Mouse (Mus musculus): ENCODE results near the gene Psme2b. TPM values are rescaled to one million over a fixed set of nuclear protein-coding genes. Genes with fewer than 3 reads are reported as not detected.

Psme2b gene
- polyA plus RNA-seq (2014; fragmentation: Illumina TruSeq; extraction: RNeasy Lipid Tissue Mini Kit (QIAGEN cat#74804); ENCODE audit: low replicate concordance) = 5.8 TPM

GRCm38 (mm10) chr11:48946090-48946489 lies at the start of gene Psme2b:
Gene Psme2b (minus strand): TSS chr11:48946190.

GRCm38 (mm10) chr11:48994018-48994417 lies 48.0 kb upstream of the Psme2b start, which contains the start of gene Tgtp1:
Gene Tgtp1 (minus strand): TSS chr11:48994172.

GRCm38 (mm10) chr11:48991740-48992520 lies 45.9 kb upstream of the Psme2b start, which contains the start of gene Gm12185:
Gene Gm12185 (minus strand): TSS chr11:48992226.

GRCm38 (mm10) chr11:48979251-48979650 lies 33.3 kb upstream of the Psme2b start, which contains the start of gene 9930111J21Rik1:
Gene 9930111J21Rik1 (minus strand): TSS chr11:48979398.

GRCm38 (mm10) chr11:48978240-48978939 lies 32.4 kb upstream of the Psme2b start, which contains the start of gene Olfr56:
Gene Olfr56 (plus strand): TSS chr11:48978889.

GRCm38 (mm10) chr11:48902021-48902420 lies 44.0 kb downstream of the Psme2b start, which contains the start of gene Gm5431:
Gene Gm5431 (minus strand): TSS chr11:48902214.

Other genes with a start within 250 kb of the Psme2b start
- 93.3 TPM for gene Rack1, start 145.9 kb downstream of the Psme2b start, polyA plus RNA-seq (2014; fragmentation: Illumina TruSeq; extraction: RNeasy Lipid Tissue Mini Kit (QIAGEN cat#74804); ENCODE audit: low replicate concordance)
- 10.4 TPM for gene Trim41, start 128.8 kb downstream of the Psme2b start, polyA plus RNA-seq (2014; fragmentation: Illumina TruSeq; extraction: RNeasy Lipid Tissue Mini Kit (QIAGEN cat#74804); ENCODE audit: low replicate concordance)
- gene Trim7, start 120.0 kb downstream of the Psme2b start, polyA plus RNA-seq (2014; fragmentation: Illumina TruSeq; extraction: RNeasy Lipid Tissue Mini Kit (QIAGEN cat#74804); ENCODE audit: low replicate concordance) = 4.1 TPM
- gene Gm12184, start 119.5 kb downstream of the Psme2b start, polyA plus RNA-seq (2014; fragmentation: Illumina TruSeq; extraction: RNeasy Lipid Tissue Mini Kit (QIAGEN cat#74804); ENCODE audit: low replicate concordance) = 5.0 TPM
- gene Irgm1, start 74.5 kb downstream of the Psme2b start, polyA plus RNA-seq (2014; fragmentation: Illumina TruSeq; extraction: RNeasy Lipid Tissue Mini Kit (QIAGEN cat#74804); ENCODE audit: low replicate concordance) = 35.8 TPM
- gene Gm5431, start 44.0 kb downstream of the Psme2b start, polyA plus RNA-seq (2014; fragmentation: Illumina TruSeq; extraction: RNeasy Lipid Tissue Mini Kit (QIAGEN cat#74804); ENCODE audit: low replicate concordance) = 32.7 TPM
- gene Olfr56, start 32.7 kb upstream of the Psme2b start, polyA plus RNA-seq (2014; fragmentation: Illumina TruSeq; extraction: RNeasy Lipid Tissue Mini Kit (QIAGEN cat#74804); ENCODE audit: low replicate concordance) = 6.8 TPM
- 1.3 TPM for gene 9930111J21Rik1, start 33.2 kb upstream of the Psme2b start, polyA plus RNA-seq (2014; fragmentation: Illumina TruSeq; extraction: RNeasy Lipid Tissue Mini Kit (QIAGEN cat#74804); ENCODE audit: low replicate concordance)
- gene Gm12185, start 46.0 kb upstream of the Psme2b start, polyA plus RNA-seq (2014; fragmentation: Illumina TruSeq; extraction: RNeasy Lipid Tissue Mini Kit (QIAGEN cat#74804); ENCODE audit: low replicate concordance) = 0.97 TPM
- gene Tgtp1, start 48.0 kb upstream of the Psme2b start, polyA plus RNA-seq (2014; fragmentation: Illumina TruSeq; extraction: RNeasy Lipid Tissue Mini Kit (QIAGEN cat#74804); ENCODE audit: low replicate concordance) = 8.9 TPM
- gene 9930111J21Rik2, start 105.1 kb upstream of the Psme2b start, polyA plus RNA-seq (2014; fragmentation: Illumina TruSeq; extraction: RNeasy Lipid Tissue Mini Kit (QIAGEN cat#74804); ENCODE audit: low replicate concordance) = 18.7 TPM
- gene Tgtp2, start 118.0 kb upstream of the Psme2b start, polyA plus RNA-seq (2014; fragmentation: Illumina TruSeq; extraction: RNeasy Lipid Tissue Mini Kit (QIAGEN cat#74804); ENCODE audit: low replicate concordance) = 22.2 TPM
- gene Ifi47, start 130.4 kb upstream of the Psme2b start, polyA plus RNA-seq (2014; fragmentation: Illumina TruSeq; extraction: RNeasy Lipid Tissue Mini Kit (QIAGEN cat#74804); ENCODE audit: low replicate concordance) = 66.3 TPM
- gene Olfr1396, start 168.7 kb upstream of the Psme2b start, polyA plus RNA-seq (2014; fragmentation: Illumina TruSeq; extraction: RNeasy Lipid Tissue Mini Kit (QIAGEN cat#74804); ENCODE audit: low replicate concordance) = not detected
- not detected for gene Olfr1395, start 196.1 kb upstream of the Psme2b start, polyA plus RNA-seq (2014; fragmentation: Illumina TruSeq; extraction: RNeasy Lipid Tissue Mini Kit (QIAGEN cat#74804); ENCODE audit: low replicate concordance)
- not detected for gene Olfr1394, start 208.2 kb upstream of the Psme2b start, polyA plus RNA-seq (2014; fragmentation: Illumina TruSeq; extraction: RNeasy Lipid Tissue Mini Kit (QIAGEN cat#74804); ENCODE audit: low replicate concordance)
- 0.93 TPM for gene Btnl9, start 241.0 kb upstream of the Psme2b start, polyA plus RNA-seq (2014; fragmentation: Illumina TruSeq; extraction: RNeasy Lipid Tissue Mini Kit (QIAGEN cat#74804); ENCODE audit: low replicate concordance)